Mouse (Mus musculus) heart, postnatal 0 days (tissue): ENCODE results near the gene Slc7a10. TPM values are rescaled to one million over a fixed set of nuclear protein-coding genes. Genes with fewer than 3 reads are reported as not detected.

ENCODE experiments used
- ATAC-seq: fragments of 200-750 bp; cut with Nextera tagmentation; 2 replicates; pipeline ENCODE4 v1.8.0; 2017; ENCODE audit warnings: low read depth, moderate number of reproducible peaks, moderate library complexity; ENCODE audit not compliant: insufficient read depth
- DNase-seq: peaks from one replicate; pipeline ENCODE4 v3.0.0-alpha.2; 2016; ENCODE audit warnings: low spot score
- H3K27ac ChIP-seq: fragments of 300-500 bp; sonication (generic); 2 replicates; pipeline ENCODE4 v1.5.1; 2014; ENCODE audit warnings: low read depth, mild to moderate bottlenecking
- H3K27me3 ChIP-seq: fragments of 300-500 bp; sonication (generic); 2 replicates; pipeline ENCODE4 v1.6.1; 2014; ENCODE audit warnings: low read length, mixed read lengths; ENCODE audit not compliant: control insufficient read depth, insufficient read depth
- H3K36me3 ChIP-seq: fragments of 300-500 bp; sonication (generic); replicated peaks from 2 replicates; pipeline ENCODE4 v1.6.1; 2014; ENCODE audit warnings: low read length, mixed read lengths; ENCODE audit not compliant: control insufficient read depth, insufficient read depth
- H3K4me1 ChIP-seq: fragments of 300-500 bp; sonication (generic); 2 replicates; pipeline ENCODE4 v1.6.1; 2014; ENCODE audit warnings: antibody characterized with exemption; ENCODE audit not compliant: control insufficient read depth, insufficient read depth
- H3K4me2 ChIP-seq: fragments of 300-500 bp; sonication (generic); 2 replicates; pipeline ENCODE4 v1.6.1; 2014; ENCODE audit warnings: low read depth, mild to moderate bottlenecking, low read length, moderate library complexity
- H3K4me3 ChIP-seq: fragments of 300-500 bp; sonication (generic); 2 replicates; pipeline ENCODE4 v1.5.1; 2014; ENCODE audit warnings: low read depth, low read length
- H3K9ac ChIP-seq: fragments of 300-500 bp; sonication (generic); replicated peaks from 2 replicates; pipeline ENCODE4 v1.6.1; 2014; ENCODE audit warnings: low read depth, low read length, mixed read lengths
- H3K9me3 ChIP-seq: fragments of 300-500 bp; sonication (generic); replicated peaks from 2 replicates; pipeline ENCODE4 v1.6.1; 2016; ENCODE audit warnings: low read length; ENCODE audit not compliant: control insufficient read depth
- CTCF ChIP-seq: IDR thresholded peaks from 2 replicates; pipeline ENCODE4 v1.5.1; 2016; ENCODE audit warnings: antibody characterized with exemption, control low read depth, low read depth
- EP300 ChIP-seq: IDR thresholded peaks from 2 replicates; pipeline ENCODE4 v1.6.1; 2016; ENCODE audit warnings: antibody characterized with exemption, low read depth
- WGBS: fragments of 180-500 bp; shearing (Covaris S2); extraction: QIAGEN DNeasy Blood & Tissue Kit; methylation state at CpG from one replicate; pipeline ENCODE4 v1.1.7; 2014; 5-methylcytosine and 5-hydroxymethylcytosine counted together
- polyA plus RNA-seq: library from polyadenylated mRNA; unstranded; fragments of >200 nt; fragmentation: Nextera tagmentation; extraction: Ambion mirVana; gene quantifications from 2 replicates; pipeline ENCODE4 v1.2.1, GENCODE M21; 2015
- total RNA-seq: library from RNA; depleted of rRNA; stranded (reverse); fragments of >200 nt; gene quantifications from 2 replicates; pipeline ENCODE4 v1.2.3, GENCODE M21; 2014; ENCODE audit warnings: low replicate concordance

Gene Slc7a10
- total and polyA plus RNA-seq, 2 experiments from 2014 or later = 0.11 to 0.15 TPM

DNA sequence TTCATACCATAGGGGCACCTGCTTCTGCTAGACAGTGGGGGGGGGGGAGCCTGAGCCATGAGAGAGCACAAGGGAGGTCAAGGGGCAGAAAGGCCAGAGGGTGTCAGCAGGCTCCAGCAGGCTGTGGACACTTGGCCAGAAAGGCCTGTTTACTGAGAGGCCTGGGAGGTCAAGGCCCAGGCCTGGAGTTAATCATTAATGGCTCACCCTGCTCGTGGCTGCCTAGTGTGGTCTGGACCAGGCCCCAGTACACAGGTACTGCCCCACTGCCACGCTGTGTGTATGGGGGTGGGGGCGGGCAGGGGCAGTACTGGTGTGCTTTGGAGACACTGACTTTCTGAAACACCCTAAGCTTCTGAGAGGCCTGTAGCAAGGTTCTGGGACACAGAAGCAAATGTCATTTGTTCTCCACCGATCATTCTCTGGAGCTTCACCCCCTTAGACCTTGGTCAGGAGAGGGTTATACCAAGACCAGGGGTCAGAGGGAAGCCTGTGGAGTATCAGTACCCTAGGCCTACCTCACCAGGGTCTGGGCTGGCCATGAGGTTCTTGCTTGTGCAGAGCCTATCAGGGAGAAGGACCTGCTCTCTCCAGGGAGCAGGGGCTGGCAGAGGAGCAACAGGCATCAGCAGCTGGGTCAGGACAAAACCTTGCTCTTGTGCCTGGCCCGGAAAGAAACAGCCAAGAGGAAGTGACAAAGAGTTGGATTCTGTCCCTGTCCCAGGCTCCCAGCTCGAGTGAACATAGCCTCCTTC lies 42.1 kb upstream of the Slc7a10 start:
- ATAC-seq = no peak
- no peak overlapping the region for H3K27ac ChIP-seq
- H3K4me1 ChIP-seq = no peaks in the 10 kb centered on the region
- no peaks in the 10 kb centered on the region for H3K9me3 ChIP-seq
- no peak for DNase-seq
- no peaks in the 10 kb centered on the region for H3K36me3 ChIP-seq
- no peak overlapping the region for H3K4me2 ChIP-seq
- 60% methylated on average over 6 of the region's 6 CpGs for WGBS
- H3K4me3 ChIP-seq = no peak overlapping the region
- TF ChIP-seq EP300 (no peak), CTCF (no peak)
- no peaks in the 10 kb centered on the region for H3K27me3 ChIP-seq
- no peak overlapping the region for H3K9ac ChIP-seq

- Histone ChIP-seq H3K9me3 (no peaks in the 10 kb centered on the region), H3K4me2 (no peak overlapping the region), H3K4me3 (no peak overlapping the region), H3K27ac (no peak overlapping the region), H3K36me3 (no peaks in the 10 kb centered on the region), H3K27me3 (no peaks in the 10 kb centered on the region), H3K4me1 (no peaks in the 10 kb centered on the region), H3K9ac (no peak overlapping the region)
- ATAC-seq (no peak), DNase-seq (no peak)
- TF ChIP-seq CTCF = no peak
- no peak for TF ChIP-seq EP300
- WGBS = 61% methylated on average over 9 of the region's 9 CpGs
Measured at GRCm38 (mm10) chr7:35145068-35145467, 41.1 kb upstream of the Slc7a10 start.

GRCm38 (mm10) chr7:35146269-35146668 lies 39.9 kb upstream of the Slc7a10 start:
- no peak overlapping the region for H3K27ac ChIP-seq
- no peaks in the 10 kb centered on the region for H3K27me3 ChIP-seq
- no peaks in the 10 kb centered on the region for H3K9me3 ChIP-seq
- no peak overlapping the region for H3K4me3 ChIP-seq
- TF ChIP-seq EP300 = no peak
- no peak for TF ChIP-seq CTCF
- no peaks in the 10 kb centered on the region for H3K36me3 ChIP-seq
- no peaks in the 10 kb centered on the region for H3K4me1 ChIP-seq
- no peak overlapping the region for H3K4me2 ChIP-seq
- DNase-seq = no peak
- 62% methylated on average over 10 of the region's 10 CpGs for WGBS
- ATAC-seq = peak; percentile 10; the same call in 1 of the 2 replicates
- no peak overlapping the region for H3K9ac ChIP-seq

- ATAC-seq = no peak
- H3K27ac ChIP-seq = no peak overlapping the region
- no peaks in the 10 kb centered on the region for H3K9me3 ChIP-seq
- no peaks in the 10 kb centered on the region for H3K4me1 ChIP-seq
- 45% methylated on average over 15 of the region's 15 CpGs for WGBS
- H3K36me3 ChIP-seq = no peaks in the 10 kb centered on the region
- no peak overlapping the region for H3K4me2 ChIP-seq
- no peak overlapping the region for H3K9ac ChIP-seq
- no peak for DNase-seq
- H3K4me3 ChIP-seq = no peak overlapping the region
- TF ChIP-seq CTCF (no peak), EP300 (no peak)
- 0 out of 2 replicates have a peak, but pooled peaks cover 2% of the 10 kb centered on the region for H3K27me3 ChIP-seq
Measured at GRCm38 (mm10) chr7:35149616-35150433, 36.4 kb upstream of the Slc7a10 start.

- WGBS = 71% methylated on average over 5 of the region's 5 CpGs
- no peak overlapping the region for H3K4me3 ChIP-seq
Measured at GRCm38 (mm10) chr7:35150860-35151259, 35.3 kb upstream of the Slc7a10 start.

More at GRCm38 (mm10) chr7:35150860-35151259, 35.3 kb upstream of the Slc7a10 start:
- no peak for DNase-seq
- no peak for ATAC-seq
- no peak overlapping the region for H3K9ac ChIP-seq
- no peaks in the 10 kb centered on the region for H3K9me3 ChIP-seq
- H3K27ac ChIP-seq = no peak overlapping the region
- no peaks in the 10 kb centered on the region for H3K36me3 ChIP-seq
- H3K4me2 ChIP-seq = no peak overlapping the region
- H3K27me3 ChIP-seq = 0 out of 2 replicates have a peak, but pooled peaks cover 2% of the 10 kb centered on the region
- no peak for TF ChIP-seq CTCF
- no peak for TF ChIP-seq EP300
- H3K4me1 ChIP-seq = no peaks in the 10 kb centered on the region
